Mouse (Mus musculus) heart, postnatal 0 days (tissue): ENCODE measurements around the gene Cntnap1. TPM values are rescaled to one million over a fixed set of nuclear protein-coding genes. Genes with fewer than 3 reads are reported as not detected.

ENCODE experiments used
- ATAC-seq: fragments of 200-750 bp; cut with Nextera tagmentation; 2 replicates; pipeline ENCODE4 v1.8.0; 2017; ENCODE audit warnings: low read depth, moderate number of reproducible peaks, moderate library complexity; ENCODE audit not compliant: insufficient read depth
- DNase-seq: peaks from one replicate; pipeline ENCODE4 v3.0.0-alpha.2; 2016; ENCODE audit warnings: low spot score
- H3K27ac ChIP-seq: fragments of 300-500 bp; sonication (generic); 2 replicates; pipeline ENCODE4 v1.5.1; 2014; ENCODE audit warnings: low read depth, mild to moderate bottlenecking
- H3K27me3 ChIP-seq: fragments of 300-500 bp; sonication (generic); 2 replicates; pipeline ENCODE4 v1.6.1; 2014; ENCODE audit warnings: low read length, mixed read lengths; ENCODE audit not compliant: control insufficient read depth, insufficient read depth
- H3K36me3 ChIP-seq: fragments of 300-500 bp; sonication (generic); replicated peaks from 2 replicates; pipeline ENCODE4 v1.6.1; 2014; ENCODE audit warnings: low read length, mixed read lengths; ENCODE audit not compliant: control insufficient read depth, insufficient read depth
- H3K4me1 ChIP-seq: fragments of 300-500 bp; sonication (generic); 2 replicates; pipeline ENCODE4 v1.6.1; 2014; ENCODE audit warnings: antibody characterized with exemption; ENCODE audit not compliant: control insufficient read depth, insufficient read depth
- H3K4me2 ChIP-seq: fragments of 300-500 bp; sonication (generic); 2 replicates; pipeline ENCODE4 v1.6.1; 2014; ENCODE audit warnings: low read depth, mild to moderate bottlenecking, low read length, moderate library complexity
- H3K4me3 ChIP-seq: fragments of 300-500 bp; sonication (generic); 2 replicates; pipeline ENCODE4 v1.5.1; 2014; ENCODE audit warnings: low read depth, low read length
- H3K9ac ChIP-seq: fragments of 300-500 bp; sonication (generic); replicated peaks from 2 replicates; pipeline ENCODE4 v1.6.1; 2014; ENCODE audit warnings: low read depth, low read length, mixed read lengths
- H3K9me3 ChIP-seq: fragments of 300-500 bp; sonication (generic); replicated peaks from 2 replicates; pipeline ENCODE4 v1.6.1; 2016; ENCODE audit warnings: low read length; ENCODE audit not compliant: control insufficient read depth
- CTCF ChIP-seq: IDR thresholded peaks from 2 replicates; pipeline ENCODE4 v1.5.1; 2016; ENCODE audit warnings: antibody characterized with exemption, control low read depth, low read depth
- EP300 ChIP-seq: IDR thresholded peaks from 2 replicates; pipeline ENCODE4 v1.6.1; 2016; ENCODE audit warnings: antibody characterized with exemption, low read depth
- WGBS: fragments of 180-500 bp; shearing (Covaris S2); extraction: QIAGEN DNeasy Blood & Tissue Kit; methylation state at CpG from one replicate; pipeline ENCODE4 v1.1.7; 2014; 5-methylcytosine and 5-hydroxymethylcytosine counted together
- polyA plus RNA-seq: library from polyadenylated mRNA; unstranded; fragments of >200 nt; fragmentation: Nextera tagmentation; extraction: Ambion mirVana; gene quantifications from 2 replicates; pipeline ENCODE4 v1.2.1, GENCODE M21; 2015
- total RNA-seq: library from RNA; depleted of rRNA; stranded (reverse); fragments of >200 nt; gene quantifications from 2 replicates; pipeline ENCODE4 v1.2.3, GENCODE M21; 2014; ENCODE audit warnings: low replicate concordance

Gene Cntnap1
- total and polyA plus RNA-seq, 2 experiments from 2014 or later, result 0.20 to 1.4 TPM

- 73% methylated on average over 3 of the region's 3 CpGs for WGBS
- H3K27ac ChIP-seq, result peak overlapping the region; percentile 81; the same call in 1 of the 2 replicates
- H3K9me3 ChIP-seq, result no peaks in the 10 kb centered on the region
- TF ChIP-seq EP300 (no peak), CTCF (no peak)
- ATAC-seq (no peak), DNase-seq (no peak)
- H3K4me2 ChIP-seq, result no peak overlapping the region
- H3K4me3 ChIP-seq, result no peak overlapping the region
- H3K4me1 ChIP-seq, result no peaks in the 10 kb centered on the region; the same call in 1 of the 2 replicates
- no peak overlapping the region for H3K9ac ChIP-seq
- H3K36me3 ChIP-seq, result no peaks in the 10 kb centered on the region
- H3K27me3 ChIP-seq, result 0 out of 2 replicates have a peak, but pooled peaks cover 3% of the 10 kb centered on the region
Measured at GRCm38 (mm10) chr11:101224337-101224736, 54.0 kb downstream of the Cntnap1 start.

DNA sequence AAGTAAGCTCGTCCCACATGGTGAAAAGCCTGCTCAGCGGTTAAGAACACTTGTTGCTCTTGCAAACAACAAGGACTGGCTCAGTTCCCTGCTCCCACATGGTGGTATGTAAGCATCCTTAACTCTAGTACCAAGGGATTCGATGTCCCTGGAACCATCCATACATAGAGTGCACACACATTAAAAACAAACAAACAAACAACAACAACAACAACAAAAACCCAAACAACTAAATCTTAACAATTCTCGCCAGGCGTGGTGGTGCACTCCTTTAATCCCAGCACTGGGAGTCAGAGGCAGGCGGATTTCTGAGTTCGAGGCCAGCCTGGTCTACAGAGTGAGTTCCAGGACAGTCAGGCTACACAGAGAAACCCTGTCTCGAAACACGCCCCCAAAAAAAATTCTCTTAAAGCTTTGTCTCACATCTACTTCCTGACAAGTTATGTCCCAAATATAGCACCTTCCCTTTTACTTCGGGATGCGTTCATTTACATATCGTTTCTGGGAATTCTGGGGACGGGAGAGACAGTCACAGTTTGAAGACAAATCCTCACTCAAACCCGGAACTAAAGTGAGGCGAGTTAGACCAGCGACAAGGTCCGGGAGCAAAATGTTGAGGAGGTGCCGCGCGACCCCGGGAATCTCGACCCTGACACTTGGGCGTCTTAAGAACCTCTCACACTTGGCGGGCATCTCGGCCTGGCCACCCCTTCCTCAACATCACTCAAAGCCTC is 55.2 kb downstream of the Cntnap1 start:
- Histone ChIP-seq H3K4me3 (peak overlapping the region; percentile 89), H3K27ac (peak overlapping the region; percentile 81), H3K9ac (peak overlapping the region; percentile 83), H3K36me3 (no peaks in the 10 kb centered on the region), H3K4me2 (peak overlapping the region; percentile 96), H3K4me1 (no peaks in the 10 kb centered on the region; the same call in 1 of the 2 replicates), H3K9me3 (no peaks in the 10 kb centered on the region), H3K27me3 (0 out of 2 replicates have a peak, but pooled peaks cover 3% of the 10 kb centered on the region)
- TF ChIP-seq CTCF (no peak), EP300 (no peak)
- peak; percentile 8 for DNase-seq
- ATAC-seq, result no peak
- 17% methylated on average over 25 of the region's 25 CpGs for WGBS

GRCm38 (mm10) chr11:101226065-101226701 is 55.9 kb downstream of the Cntnap1 start, which contains the start of gene Ezh1:
Gene Ezh1, minus strand, starts transcription at chr11:101226463.
- Histone ChIP-seq H3K36me3 (no peaks in the 10 kb centered on the region), H3K4me2 (peak within 1 kb of the TSS; percentile 96), H3K27ac (peak within 1 kb of the TSS; percentile 81), H3K4me1 (no peaks in the 10 kb centered on the region), H3K9ac (peak within 1 kb of the TSS; percentile 83), H3K4me3 (peak within 1 kb of the TSS; percentile 89), H3K27me3 (0 out of 2 replicates have a peak, but pooled peaks cover 3% of the 10 kb centered on the region), H3K9me3 (no peaks in the 10 kb centered on the region)
- TF ChIP-seq CTCF (no peak), EP300 (no peak)
- DNase-seq, result peak; percentile 69
- under 1% methylated on average over 56 of the region's 56 CpGs for WGBS
- ATAC-seq, result peak; percentile 82

- no peaks in the 10 kb centered on the region for H3K9me3 ChIP-seq
- peak overlapping the region; percentile 89 for H3K27ac ChIP-seq
- no peak overlapping the region for H3K4me3 ChIP-seq
- ATAC-seq (no peak), DNase-seq (no peak)
- no peaks in the 10 kb centered on the region for H3K36me3 ChIP-seq
- WGBS, result 23% methylated on average over 8 of the region's 8 CpGs
- H3K27me3 ChIP-seq, result 0 out of 2 replicates have a peak, but pooled peaks cover 3% of the 10 kb centered on the region
- H3K9ac ChIP-seq, result no peak overlapping the region
- no peak overlapping the region for H3K4me2 ChIP-seq
- no peaks in the 10 kb centered on the region for H3K4me1 ChIP-seq
- no peak for TF ChIP-seq CTCF
- TF ChIP-seq EP300, result no peak
Measured at GRCm38 (mm10) chr11:101229361-101229900, 59.1 kb downstream of the Cntnap1 start.

DNA sequence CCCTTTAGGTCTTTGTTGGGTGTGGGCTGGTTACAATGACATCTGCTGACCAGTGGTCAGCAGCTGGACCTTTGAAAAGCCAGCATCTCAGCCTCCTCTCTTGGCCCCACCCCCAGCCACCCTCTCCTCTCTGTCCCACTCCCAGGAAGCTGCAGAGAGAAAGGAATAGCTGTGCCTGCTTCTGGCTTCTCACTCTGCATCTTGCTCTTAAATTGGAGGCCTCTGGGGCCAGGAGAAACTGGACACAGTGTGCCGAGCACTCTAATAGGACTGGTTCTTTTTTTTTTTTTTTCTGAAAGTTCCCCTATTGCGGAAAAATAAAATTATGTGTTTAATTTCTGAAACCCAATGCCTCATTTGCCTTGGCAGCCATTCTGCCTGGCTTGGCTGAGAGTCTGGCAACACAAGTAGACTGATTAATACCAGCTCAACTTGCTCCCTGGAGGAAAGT is 59.8 kb downstream of the Cntnap1 start:
- peak overlapping the region; percentile 89 for H3K27ac ChIP-seq
- H3K9me3 ChIP-seq, result no peaks in the 10 kb centered on the region
- WGBS, result 31% methylated on average over 2 of the region's 2 CpGs
- H3K4me2 ChIP-seq, result no peak overlapping the region
- no peak overlapping the region for H3K4me3 ChIP-seq
- no peak for ATAC-seq
- no peaks in the 10 kb centered on the region for H3K36me3 ChIP-seq
- no peaks in the 10 kb centered on the region for H3K4me1 ChIP-seq
- H3K9ac ChIP-seq, result no peak overlapping the region
- TF ChIP-seq EP300, result no peak
- no peak for TF ChIP-seq CTCF
- peak; percentile 17 for DNase-seq
- H3K27me3 ChIP-seq, result 0 out of 2 replicates have a peak, but pooled peaks cover 3% of the 10 kb centered on the region
